Mouse (Mus musculus): ENCODE measurements around the gene Foxj3. TPM values are rescaled to one million over a fixed set of nuclear protein-coding genes. Genes with fewer than 3 reads are reported as not detected.

Foxj3 gene
- polyA plus RNA-seq, 1 experiment from 2014 or later = 22.4 TPM

DNA sequence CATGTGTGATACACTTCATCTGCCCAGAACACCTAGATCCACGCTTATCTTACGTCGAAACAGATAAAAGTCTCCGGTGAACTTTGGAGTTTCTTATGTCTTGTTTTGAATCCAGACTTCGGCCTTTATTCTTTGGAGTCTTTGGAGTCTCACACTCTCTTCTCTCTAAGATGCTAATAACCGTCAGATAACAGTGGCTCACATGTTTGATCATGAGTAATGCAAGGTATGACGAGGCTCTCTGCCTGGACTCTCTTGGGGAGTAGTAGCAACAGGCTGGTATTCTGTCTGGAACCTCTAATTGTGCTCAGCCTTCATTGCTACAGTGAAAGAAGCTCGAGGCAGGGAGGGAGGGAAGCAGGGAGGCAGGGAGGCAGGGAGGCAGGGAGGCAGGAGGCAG is 123.2 kb downstream of the Foxj3 start:
- Histone ChIP-seq H3K4me1 (no peaks in the 10 kb centered on the region), H3K4me3 (no peak overlapping the region), H3K36me3 (replicated peaks) (no peaks in the 10 kb centered on the region), H3K27ac (replicated peaks) (no peak overlapping the region), H3K27me3 (replicated peaks; ENCODE audit: low read depth, poor library complexity, severe bottlenecking) (no peaks in the 10 kb centered on the region), H3K9me3 (no peaks in the 10 kb centered on the region)
- DNase-seq (ENCODE audit: low spot score) = no peak
- 85% methylated on average over 8 of the region's 8 CpGs for WGBS

DNA sequence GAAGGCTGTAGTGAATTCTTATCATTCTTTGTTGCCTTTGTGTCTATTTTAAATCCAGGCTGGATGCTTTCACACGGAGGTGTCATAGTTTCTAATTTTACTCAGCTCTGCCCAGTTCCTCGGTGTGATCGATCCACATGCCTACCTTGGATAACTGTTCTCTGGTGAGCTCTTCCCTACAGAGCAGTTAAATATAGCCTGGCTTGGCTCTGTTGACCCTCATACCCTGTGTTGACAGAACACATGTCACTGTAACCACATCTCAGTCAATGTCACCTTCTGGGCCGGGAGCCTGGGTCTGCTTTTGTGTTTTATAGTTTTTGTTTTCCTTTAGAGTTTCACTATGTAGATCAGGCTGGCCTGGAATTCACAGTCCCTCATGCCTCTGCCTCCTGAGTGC is 125.3 kb downstream of the Foxj3 start:
- H3K27me3 ChIP-seq (replicated peaks; ENCODE audit: low read depth, poor library complexity, severe bottlenecking) = no peaks in the 10 kb centered on the region
- no peaks in the 10 kb centered on the region for H3K4me1 ChIP-seq
- H3K4me3 ChIP-seq = no peak overlapping the region
- H3K27ac ChIP-seq (replicated peaks) = no peak overlapping the region
- no peak for DNase-seq (ENCODE audit: low spot score)
- H3K36me3 ChIP-seq (replicated peaks) = no peaks in the 10 kb centered on the region
- 81% methylated on average over 4 of the region's 4 CpGs for WGBS
- H3K9me3 ChIP-seq = no peaks in the 10 kb centered on the region

DNA sequence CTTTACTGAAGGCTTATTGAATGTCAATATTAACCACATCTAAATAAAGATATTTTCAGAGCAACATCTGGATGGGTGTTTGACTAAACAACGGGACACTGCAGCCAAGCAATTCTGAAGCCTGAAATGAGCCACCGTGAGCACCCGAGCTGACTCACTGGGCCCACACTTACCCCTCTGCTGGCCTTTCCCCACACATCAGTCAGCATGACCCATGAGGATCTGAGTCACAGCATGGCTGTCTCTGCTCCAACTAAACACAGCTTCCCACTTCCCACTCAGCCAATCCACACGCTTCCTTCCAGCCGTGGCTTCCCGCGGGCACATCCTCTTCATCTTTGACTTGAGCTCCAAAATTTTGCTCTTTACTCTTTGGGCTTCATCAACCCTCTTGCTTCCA is 126.2 kb downstream of the Foxj3 start:
- DNase-seq (ENCODE audit: low spot score) = no peak
- Histone ChIP-seq H3K27me3 (replicated peaks; ENCODE audit: low read depth, poor library complexity, severe bottlenecking) (no peaks in the 10 kb centered on the region), H3K4me1 (no peaks in the 10 kb centered on the region), H3K4me3 (no peak overlapping the region), H3K27ac (replicated peaks) (no peak overlapping the region), H3K9me3 (no peaks in the 10 kb centered on the region), H3K36me3 (replicated peaks) (no peaks in the 10 kb centered on the region)
- WGBS = 88% methylated on average over 7 of the region's 7 CpGs

DNA sequence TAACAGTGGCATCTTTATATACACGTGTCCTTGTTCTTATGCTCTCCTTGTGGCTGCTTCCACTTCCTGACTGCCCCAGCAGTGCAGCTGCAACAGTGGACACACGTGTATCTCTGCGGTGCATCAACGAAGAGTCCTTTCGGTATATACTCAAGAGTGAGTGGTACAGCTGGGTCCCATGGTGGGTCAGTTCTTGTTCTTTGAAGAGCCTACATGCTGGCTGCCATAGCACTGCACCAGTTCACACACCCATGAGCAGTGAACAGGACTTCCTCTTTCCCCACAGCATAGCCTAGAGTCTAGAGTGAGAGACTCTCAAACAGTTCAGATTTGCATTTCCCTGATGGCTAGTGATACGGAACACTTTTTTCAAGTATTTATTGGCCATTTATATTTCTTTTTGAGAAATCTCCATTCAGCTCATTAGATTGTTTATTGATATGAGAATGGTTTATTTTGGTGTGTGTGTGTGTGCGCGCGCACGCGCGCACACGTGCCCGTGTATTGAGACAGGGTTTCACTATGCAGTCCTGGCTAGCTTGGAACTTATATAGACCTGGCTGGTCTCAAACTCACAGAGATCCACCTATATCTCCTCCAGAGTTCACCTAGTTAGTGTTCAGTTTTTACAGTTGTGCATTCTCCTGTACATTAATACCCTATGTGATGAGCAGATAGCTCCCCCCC is 126.7 kb downstream of the Foxj3 start:
- Histone ChIP-seq H3K4me3 (no peak overlapping the region), H3K9me3 (no peaks in the 10 kb centered on the region), H3K4me1 (no peaks in the 10 kb centered on the region), H3K27ac (replicated peaks) (no peak overlapping the region), H3K27me3 (replicated peaks; ENCODE audit: low read depth, poor library complexity, severe bottlenecking) (no peaks in the 10 kb centered on the region), H3K36me3 (replicated peaks) (no peaks in the 10 kb centered on the region)
- WGBS = 92% methylated on average over 14 of the region's 14 CpGs
- no peak for DNase-seq (ENCODE audit: low spot score)

DNA sequence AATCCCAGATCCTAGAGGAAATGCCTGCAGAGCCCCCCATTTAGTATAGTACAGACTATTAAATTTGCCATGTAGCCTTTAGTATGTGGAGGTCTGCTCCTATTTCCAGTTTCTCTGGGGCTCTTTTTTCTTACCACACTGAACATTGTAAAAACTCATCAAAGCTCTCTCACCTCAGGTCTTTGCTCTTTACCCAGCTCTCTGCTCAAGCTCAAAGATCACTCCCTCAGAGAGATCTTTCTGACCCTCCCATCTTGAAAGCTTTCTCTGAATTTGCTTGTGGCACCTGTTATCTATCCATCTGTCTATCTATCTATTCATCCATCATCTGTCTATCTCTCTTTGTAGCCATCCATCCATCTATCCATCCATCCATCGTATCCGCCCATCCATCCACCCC is 128.4 kb downstream of the Foxj3 start:
- 93% methylated on average over 2 of the region's 2 CpGs for WGBS

DNA sequence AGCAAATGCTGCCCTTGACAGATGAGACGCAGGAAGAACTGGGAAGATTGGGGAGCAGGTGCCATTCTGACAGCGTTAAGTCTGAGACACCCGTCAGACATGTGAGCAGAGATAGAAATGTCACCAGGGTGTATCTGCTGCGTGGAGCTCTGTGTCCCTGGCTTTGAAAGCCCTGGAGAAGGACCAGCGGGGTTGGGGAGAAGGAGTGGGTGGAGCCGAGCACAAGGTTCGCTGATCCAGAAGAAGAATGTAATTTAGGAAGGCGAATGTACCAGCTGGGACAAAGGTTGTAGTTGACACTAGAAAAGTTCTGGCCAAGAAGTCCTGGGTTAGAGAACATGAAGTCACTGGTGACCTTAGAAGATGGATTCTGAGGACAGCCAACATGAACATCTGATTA is 129.3 kb downstream of the Foxj3 start:
- Histone ChIP-seq H3K4me1 (peaks cover 10% of the 10 kb centered on the region), H3K4me3 (no peak overlapping the region), H3K9me3 (no peaks in the 10 kb centered on the region), H3K36me3 (replicated peaks) (no peaks in the 10 kb centered on the region), H3K27ac (replicated peaks) (no peak overlapping the region), H3K27me3 (replicated peaks; ENCODE audit: low read depth, poor library complexity, severe bottlenecking) (no peaks in the 10 kb centered on the region)
- DNase-seq (ENCODE audit: low spot score) = no peak
- 58% methylated on average over 8 of the region's 8 CpGs for WGBS

More for the DNA sequence above, 128.4 kb downstream of the Foxj3 start:
- H3K27me3 ChIP-seq (replicated peaks; ENCODE audit: low read depth, poor library complexity, severe bottlenecking) = no peaks in the 10 kb centered on the region
- H3K4me1 ChIP-seq = peaks cover 9% of the 10 kb centered on the region
- H3K36me3 ChIP-seq (replicated peaks) = no peaks in the 10 kb centered on the region
- DNase-seq (ENCODE audit: low spot score) = no peak
- no peak overlapping the region for H3K4me3 ChIP-seq
- no peak overlapping the region for H3K27ac ChIP-seq (replicated peaks)
- H3K9me3 ChIP-seq = no peaks in the 10 kb centered on the region

DNA sequence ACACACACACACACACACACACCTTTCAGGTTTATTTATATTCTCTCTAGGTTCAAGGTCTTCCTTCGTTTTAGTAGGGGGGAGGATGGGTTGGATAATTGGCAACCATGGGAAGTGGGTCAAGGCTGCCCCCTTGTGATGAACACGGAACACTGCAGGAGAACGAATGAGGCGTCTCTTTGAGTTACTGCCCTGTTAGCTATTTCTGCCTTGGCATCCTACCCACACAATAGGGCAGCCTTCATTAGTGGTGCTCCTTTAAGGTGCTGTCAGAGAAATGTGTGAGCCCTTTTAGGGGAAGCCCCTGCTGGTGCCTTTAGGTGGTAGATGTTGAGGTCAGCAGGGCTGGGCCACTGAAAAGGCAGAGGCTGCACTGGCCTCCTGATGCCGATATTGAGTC is 130.7 kb downstream of the Foxj3 start:
- DNase-seq (ENCODE audit: low spot score) = peak; percentile 45
- H3K4me3 ChIP-seq = no peak overlapping the region
- no peaks in the 10 kb centered on the region for H3K27me3 ChIP-seq (replicated peaks; ENCODE audit: low read depth, poor library complexity, severe bottlenecking)
- H3K27ac ChIP-seq (replicated peaks) = no peak overlapping the region
- H3K9me3 ChIP-seq = no peaks in the 10 kb centered on the region
- no peaks in the 10 kb centered on the region for H3K36me3 ChIP-seq (replicated peaks)
- peaks cover 10% of the 10 kb centered on the region for H3K4me1 ChIP-seq
- WGBS = 26% methylated on average over 5 of the region's 5 CpGs

DNA sequence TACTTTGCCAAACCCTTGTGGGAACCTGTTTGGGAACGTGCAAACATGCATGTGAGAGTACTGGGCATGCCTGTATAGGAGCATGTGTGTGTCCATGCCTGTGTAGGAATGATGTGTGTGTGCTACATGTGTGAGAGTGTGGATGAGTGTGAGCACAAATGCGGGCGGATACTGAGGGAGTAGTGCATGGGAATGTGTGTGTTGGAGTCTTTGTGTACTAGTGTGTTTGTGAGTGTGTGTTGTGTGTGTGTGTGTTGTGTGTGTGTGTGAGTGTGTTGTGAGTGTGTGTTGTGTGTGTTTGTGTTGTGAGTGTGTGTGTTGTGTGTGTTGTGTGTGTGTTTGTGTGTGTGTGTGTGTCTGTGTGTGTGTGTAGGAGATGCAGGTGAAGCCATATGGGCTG is 131.4 kb downstream of the Foxj3 start:
- Histone ChIP-seq H3K27ac (replicated peaks) (no peak overlapping the region), H3K4me1 (peaks cover 10% of the 10 kb centered on the region), H3K36me3 (replicated peaks) (no peaks in the 10 kb centered on the region), H3K9me3 (no peaks in the 10 kb centered on the region), H3K4me3 (no peak overlapping the region), H3K27me3 (replicated peaks; ENCODE audit: low read depth, poor library complexity, severe bottlenecking) (no peaks in the 10 kb centered on the region)
- DNase-seq (ENCODE audit: low spot score) = no peak
- WGBS = 92% methylated on average over 3 of the region's 3 CpGs

DNA sequence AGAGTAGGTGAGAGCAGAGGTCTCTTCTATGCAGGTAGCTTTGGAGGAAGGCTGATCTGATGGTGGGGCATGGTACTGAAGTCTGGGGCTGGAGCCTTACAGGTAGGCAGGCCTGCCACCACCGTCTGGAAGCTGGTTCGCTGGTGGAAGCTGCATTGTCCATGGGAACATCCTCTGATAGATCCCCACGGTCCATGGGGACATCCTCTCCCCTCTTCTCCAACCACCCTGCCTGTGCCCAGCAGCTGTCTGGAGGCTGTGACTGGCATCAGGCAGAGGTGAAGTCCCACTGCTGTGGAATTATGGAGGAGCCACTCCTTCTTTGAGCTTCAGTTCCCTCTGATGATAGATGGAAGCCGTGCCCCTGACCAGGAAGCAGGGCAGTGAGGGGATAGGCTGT is 131.8 kb downstream of the Foxj3 start:
- no peaks in the 10 kb centered on the region for H3K9me3 ChIP-seq
- DNase-seq (ENCODE audit: low spot score) = no peak
- WGBS = 81% methylated on average over 4 of the region's 4 CpGs
- no peak overlapping the region for H3K4me3 ChIP-seq
- peaks cover 10% of the 10 kb centered on the region for H3K4me1 ChIP-seq
- H3K36me3 ChIP-seq (replicated peaks) = no peaks in the 10 kb centered on the region
- H3K27me3 ChIP-seq (replicated peaks; ENCODE audit: low read depth, poor library complexity, severe bottlenecking) = no peaks in the 10 kb centered on the region
- H3K27ac ChIP-seq (replicated peaks) = no peak overlapping the region

DNA sequence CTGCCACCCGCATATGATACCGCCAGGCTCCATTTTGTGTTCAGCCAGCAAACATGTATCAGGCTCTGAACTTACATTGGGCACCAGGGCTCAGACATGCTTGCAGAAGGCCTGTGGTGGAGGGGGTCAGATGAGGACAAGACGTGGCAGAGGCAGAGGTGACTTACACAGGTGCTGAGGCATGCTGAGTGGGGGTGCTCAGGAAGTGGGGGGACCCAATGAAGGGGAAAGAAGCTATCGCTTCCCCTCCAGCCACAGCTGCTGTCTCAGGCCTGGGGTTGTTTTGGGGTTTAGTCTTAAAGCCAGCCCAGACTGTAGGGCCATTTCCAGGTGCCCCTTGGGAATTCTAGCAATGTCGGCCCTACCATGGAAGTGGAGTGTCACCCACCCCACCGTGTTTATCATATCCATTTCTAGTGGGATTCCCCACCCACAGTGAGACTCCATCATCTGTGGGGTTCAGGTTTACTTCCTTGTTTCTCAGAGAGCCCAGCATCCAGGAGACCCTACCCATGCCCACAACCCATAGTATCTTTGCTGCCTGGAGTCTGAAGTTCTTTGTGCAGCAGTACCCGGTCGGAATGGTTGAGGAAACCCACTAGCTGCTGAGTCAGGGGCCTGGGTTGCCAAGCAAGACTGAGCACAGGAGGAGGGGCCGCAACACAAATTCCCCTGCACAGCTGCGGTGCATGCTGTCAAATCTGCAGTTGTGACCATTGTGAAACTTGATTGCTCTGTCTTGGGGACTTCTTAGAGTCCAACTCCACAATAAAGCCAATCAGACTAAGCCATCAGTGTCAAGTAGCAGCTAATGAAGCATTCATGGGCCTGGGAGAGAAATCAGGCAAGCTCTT is 132.8 kb downstream of the Foxj3 start:
- DNase-seq (ENCODE audit: low spot score) = no peak
- WGBS = 68% methylated on average over 10 of the region's 10 CpGs
- H3K9me3 ChIP-seq = no peaks in the 10 kb centered on the region
- no peaks in the 10 kb centered on the region for H3K36me3 ChIP-seq (replicated peaks)
- no peak overlapping the region for H3K27ac ChIP-seq (replicated peaks)
- no peak overlapping the region for H3K4me3 ChIP-seq
- no peaks in the 10 kb centered on the region for H3K27me3 ChIP-seq (replicated peaks; ENCODE audit: low read depth, poor library complexity, severe bottlenecking)
- peaks cover 10% of the 10 kb centered on the region for H3K4me1 ChIP-seq

DNA sequence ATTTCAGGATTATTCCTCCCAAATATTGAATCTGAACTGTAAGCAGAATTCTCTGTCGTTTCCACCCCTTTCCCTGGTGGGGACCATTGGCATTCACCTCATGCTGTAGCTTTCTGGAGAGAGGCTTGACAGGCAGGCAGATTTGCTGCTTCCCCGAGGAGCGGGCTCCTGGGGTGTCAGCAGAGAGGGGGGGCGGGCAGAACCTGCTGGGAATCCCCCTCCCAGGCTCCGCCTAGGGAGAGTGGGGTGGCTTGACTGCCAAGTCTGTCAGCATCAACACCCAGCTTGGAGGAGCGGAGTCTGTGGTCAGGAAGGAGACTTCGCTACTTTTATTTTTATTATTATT is 133.4 kb downstream of the Foxj3 start:
- no peaks in the 10 kb centered on the region for H3K9me3 ChIP-seq
- no peak for DNase-seq (ENCODE audit: low spot score)
- H3K27ac ChIP-seq (replicated peaks) = no peak overlapping the region
- H3K4me3 ChIP-seq = no peak overlapping the region
- 46% methylated on average over 7 of the region's 7 CpGs for WGBS
- no peaks in the 10 kb centered on the region for H3K27me3 ChIP-seq (replicated peaks; ENCODE audit: low read depth, poor library complexity, severe bottlenecking)
- peaks cover 10% of the 10 kb centered on the region for H3K4me1 ChIP-seq
- H3K36me3 ChIP-seq (replicated peaks) = no peaks in the 10 kb centered on the region

DNA sequence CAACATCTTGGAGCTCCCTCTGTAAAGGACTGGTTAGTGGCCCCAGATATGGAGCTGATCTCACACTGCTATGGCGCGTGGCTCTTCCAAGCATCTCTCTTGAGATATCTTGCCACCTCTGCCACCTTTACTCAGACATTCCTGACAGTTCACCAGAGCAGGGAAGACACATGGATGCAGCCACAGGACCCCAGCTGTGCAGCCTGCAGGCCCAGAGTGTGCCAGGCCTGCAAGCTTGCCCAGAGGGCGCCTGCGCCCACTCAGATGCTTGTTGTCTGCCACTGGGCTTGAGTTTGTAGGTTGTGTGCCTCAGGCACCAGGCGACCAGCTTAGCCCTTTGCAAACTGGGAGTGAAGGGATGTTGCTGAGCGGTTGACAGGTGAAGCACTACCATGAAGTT is 133.9 kb downstream of the Foxj3 start:
- Histone ChIP-seq H3K27ac (replicated peaks) (no peak overlapping the region), H3K36me3 (replicated peaks) (no peaks in the 10 kb centered on the region), H3K4me3 (no peak overlapping the region), H3K9me3 (no peaks in the 10 kb centered on the region), H3K27me3 (replicated peaks; ENCODE audit: low read depth, poor library complexity, severe bottlenecking) (no peaks in the 10 kb centered on the region), H3K4me1 (peaks cover 10% of the 10 kb centered on the region)
- DNase-seq (ENCODE audit: low spot score) = no peak
- 89% methylated on average over 6 of the region's 6 CpGs for WGBS

DNA sequence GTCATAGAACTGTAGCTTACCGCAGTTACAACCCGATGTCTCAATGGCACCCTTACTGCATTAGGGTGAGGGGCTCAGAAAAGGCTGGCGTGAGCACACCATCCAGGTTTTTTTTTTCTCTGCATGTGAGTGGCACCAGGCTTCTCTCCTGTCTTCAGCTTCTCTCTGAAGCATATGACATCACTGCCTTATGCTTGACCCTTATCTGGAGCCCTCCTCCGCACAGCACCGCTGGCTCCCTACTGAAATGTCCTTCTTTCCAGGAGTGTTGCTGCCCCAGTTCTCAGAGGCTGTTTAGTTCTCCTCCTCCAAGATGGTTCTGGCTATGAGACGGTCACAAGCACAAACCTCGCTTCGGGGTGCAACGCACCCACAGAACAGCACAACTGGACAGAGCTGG is 134.4 kb downstream of the Foxj3 start:
- Histone ChIP-seq H3K4me1 (peaks cover 10% of the 10 kb centered on the region), H3K27me3 (replicated peaks; ENCODE audit: low read depth, poor library complexity, severe bottlenecking) (no peaks in the 10 kb centered on the region), H3K4me3 (no peak overlapping the region), H3K27ac (replicated peaks) (no peak overlapping the region), H3K36me3 (replicated peaks) (no peaks in the 10 kb centered on the region), H3K9me3 (no peaks in the 10 kb centered on the region)
- 90% methylated on average over 9 of the region's 9 CpGs for WGBS
- no peak for DNase-seq (ENCODE audit: low spot score)
